Mouse (Mus musculus): ENCODE data around the gene Gm4969. TPM values are rescaled to one million over a fixed set of nuclear protein-coding genes. Genes with fewer than 3 reads are reported as not detected.

The Gm4969 gene
- total and polyA plus RNA-seq, 3 experiments, result not detected

GRCm38 (mm10) chr7:19052345-19053135 is 65.6 kb downstream of the Gm4969 start:
- Histone ChIP-seq H3K4me1 (ENCODE audit: control insufficient read depth, insufficient read depth, low read length) (no peaks in the 10 kb centered on the region), H3K27me3 (ENCODE audit: control insufficient read depth, insufficient read depth, low read length) (no peaks in the 10 kb centered on the region), H3K79me2 (replicated peaks; ENCODE audit: control insufficient read depth, insufficient read depth, low read length) (no peaks in the 10 kb centered on the region), H3K9ac (ENCODE audit: low read depth, low read length) (no peak overlapping the region), H3K27ac (no peak overlapping the region), H3K4me3 (no peak overlapping the region), H3K36me3 (ENCODE audit: control insufficient read depth, insufficient read depth, low read length) (no peaks in the 10 kb centered on the region)
- intact Hi-C loops (cut with DNase I), result no loop called here
- 83% methylated on average over 15 of the region's 15 CpGs for WGBS
- DNase-seq, result no peak
- no peak for TF ChIP-seq CTCF (IDR thresholded peaks at IDR 0.05)
- no peak for TF ChIP-seq EP300 (IDR thresholded peaks at IDR 0.05; ENCODE audit: insufficient read depth, low read depth, low read length)
- TF ChIP-seq POLR2A (IDR thresholded peaks at IDR 0.05; ENCODE audit: insufficient read depth, low read depth, low read length), result no peak

GRCm38 (mm10) chr7:19051161-19051560 is 67.0 kb downstream of the Gm4969 start:
- Histone ChIP-seq H3K27ac (no peak overlapping the region), H3K36me3 (ENCODE audit: control insufficient read depth, insufficient read depth, low read length) (no peaks in the 10 kb centered on the region)
- no peak for TF ChIP-seq POLR2A (IDR thresholded peaks at IDR 0.05; ENCODE audit: insufficient read depth, low read depth, low read length)
- TF ChIP-seq EP300 (IDR thresholded peaks at IDR 0.05; ENCODE audit: insufficient read depth, low read depth, low read length), result no peak
- no peak for TF ChIP-seq CTCF (IDR thresholded peaks at IDR 0.05)

GRCm38 (mm10) chr7:19050172-19050571 is 68.0 kb downstream of the Gm4969 start:
- H3K36me3 ChIP-seq (ENCODE audit: control insufficient read depth, insufficient read depth, low read length), result no peaks in the 10 kb centered on the region
- no peak overlapping the region for H3K9ac ChIP-seq (ENCODE audit: low read depth, low read length)
- intact Hi-C loops (cut with DNase I), result no loop called here
- DNase-seq, result no peak
- WGBS, result 52% methylated on average over 8 of the region's 8 CpGs
- no peak overlapping the region for H3K27ac ChIP-seq
- no peak overlapping the region for H3K4me3 ChIP-seq
- TF ChIP-seq CTCF (IDR thresholded peaks at IDR 0.05) (no peak), EP300 (IDR thresholded peaks at IDR 0.05; ENCODE audit: insufficient read depth, low read depth, low read length) (no peak), POLR2A (IDR thresholded peaks at IDR 0.05; ENCODE audit: insufficient read depth, low read depth, low read length) (no peak)
- H3K27me3 ChIP-seq (ENCODE audit: control insufficient read depth, insufficient read depth, low read length), result no peaks in the 10 kb centered on the region
- no peaks in the 10 kb centered on the region for H3K4me1 ChIP-seq (ENCODE audit: control insufficient read depth, insufficient read depth, low read length)
- H3K79me2 ChIP-seq (replicated peaks; ENCODE audit: control insufficient read depth, insufficient read depth, low read length), result no peaks in the 10 kb centered on the region

More at GRCm38 (mm10) chr7:19051161-19051560, 67.0 kb downstream of the Gm4969 start:
- no peak overlapping the region for H3K4me3 ChIP-seq
- H3K79me2 ChIP-seq (replicated peaks; ENCODE audit: control insufficient read depth, insufficient read depth, low read length), result no peaks in the 10 kb centered on the region
- H3K9ac ChIP-seq (ENCODE audit: low read depth, low read length), result no peak overlapping the region
- WGBS, result 35% methylated on average over 4 of the region's 4 CpGs
- H3K4me1 ChIP-seq (ENCODE audit: control insufficient read depth, insufficient read depth, low read length), result no peaks in the 10 kb centered on the region
- DNase-seq, result no peak
- no peaks in the 10 kb centered on the region for H3K27me3 ChIP-seq (ENCODE audit: control insufficient read depth, insufficient read depth, low read length)
- intact Hi-C loops (cut with DNase I), result no loop called here

DNA sequence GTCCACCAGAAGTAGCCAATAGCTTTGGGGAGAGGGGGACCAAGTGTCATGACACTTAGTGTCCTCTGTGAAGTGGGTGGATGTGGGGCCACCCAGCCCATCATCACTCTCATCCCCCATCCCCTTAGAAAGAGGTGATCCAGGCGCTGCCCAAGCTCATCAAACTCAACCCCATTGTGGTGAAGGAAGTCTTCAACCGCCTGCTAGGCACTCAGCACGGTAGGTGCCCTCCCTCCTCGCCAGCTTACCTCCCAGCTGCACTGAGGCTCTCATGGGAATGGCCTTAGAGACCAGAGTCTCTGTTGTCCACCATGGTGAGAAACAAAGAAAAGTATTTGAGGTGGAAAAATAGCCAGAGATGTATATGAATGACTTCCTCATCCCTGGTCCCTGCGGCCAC is 68.9 kb downstream of the Gm4969 start:
- WGBS, result 89% methylated on average over 5 of the region's 5 CpGs
- DNase-seq, result no peak
- intact Hi-C loops (cut with DNase I), result no loop called here
- Histone ChIP-seq H3K79me2 (replicated peaks; ENCODE audit: control insufficient read depth, insufficient read depth, low read length) (no peaks in the 10 kb centered on the region), H3K9ac (ENCODE audit: low read depth, low read length) (no peak overlapping the region), H3K4me3 (no peak overlapping the region), H3K4me1 (ENCODE audit: control insufficient read depth, insufficient read depth, low read length) (no peaks in the 10 kb centered on the region), H3K36me3 (ENCODE audit: control insufficient read depth, insufficient read depth, low read length) (no peaks in the 10 kb centered on the region), H3K27ac (no peak overlapping the region), H3K27me3 (ENCODE audit: control insufficient read depth, insufficient read depth, low read length) (no peaks in the 10 kb centered on the region)
- no peak for TF ChIP-seq CTCF (IDR thresholded peaks at IDR 0.05)
- TF ChIP-seq POLR2A (IDR thresholded peaks at IDR 0.05; ENCODE audit: insufficient read depth, low read depth, low read length), result no peak
- no peak for TF ChIP-seq EP300 (IDR thresholded peaks at IDR 0.05; ENCODE audit: insufficient read depth, low read depth, low read length)

Small RNA genes within 50 kb of the gene (microRNA-seq; reads per million reads assigned to microRNA genes)
- gene Mir3100, result 8.1 to 12.3 reads per million in 2 experiments

Other genes with a start within 250 kb of the Gm4969 start
- 1 to 10 TPM; 1.3 to 2.2 TPM for gene Pglyrp1, start 247.0 kb downstream of the Gm4969 start, total RNA-seq (2021)
- gene Pglyrp1, start 247.0 kb downstream of the Gm4969 start, polyA plus RNA-seq (2012; rRNA removed), result 2.3 and 12.7 TPM in 2 replicates
- gene Ccdc61, start 208.0 kb downstream of the Gm4969 start, total RNA-seq (2021), result 1 to 10 TPM; 6.6 to 9.6 TPM
- gene Ccdc61, start 208.0 kb downstream of the Gm4969 start, polyA plus RNA-seq (2012; rRNA removed), result 11.3 and 12.5 TPM in 2 replicates
- 1 to 10 TPM; 4.3 to 5.1 TPM for gene Nova2, start 192.5 kb downstream of the Gm4969 start, total RNA-seq (2021)
- 1.5 and 1.7 TPM in 2 replicates for gene Nova2, start 192.5 kb downstream of the Gm4969 start, polyA plus RNA-seq (2012; rRNA removed)
- gene Nanos2, start 131.0 kb downstream of the Gm4969 start, total RNA-seq (2021), result not detected
- gene Nanos2, start 131.0 kb downstream of the Gm4969 start, polyA plus RNA-seq (2012; rRNA removed), result 0.08 TPM in 1 of 2 replicates, not detected in the other
- gene Mypop, start 127.1 kb downstream of the Gm4969 start, total RNA-seq (2021), result 1 to 10 TPM; 3.5 to 3.9 TPM
- 3.4 and 4.0 TPM in 2 replicates for gene Mypop, start 127.1 kb downstream of the Gm4969 start, polyA plus RNA-seq (2012; rRNA removed)
- gene Irf2bp1, start 114.3 kb downstream of the Gm4969 start, total RNA-seq (2021), result 10 to 100 TPM; 22.5 to 24.5 TPM
- 12.7 and 15.1 TPM in 2 replicates for gene Irf2bp1, start 114.3 kb downstream of the Gm4969 start, polyA plus RNA-seq (2012; rRNA removed)
- gene Foxa3, start 94.8 kb downstream of the Gm4969 start, total RNA-seq (2021), result not detected
- 0.06 TPM in 1 of 2 replicates, not detected in the other for gene Foxa3, start 94.8 kb downstream of the Gm4969 start, polyA plus RNA-seq (2012; rRNA removed)
- 10 to 100 TPM; 93.2 to 99.4 TPM for gene Sympk, start 94.0 kb downstream of the Gm4969 start, total RNA-seq (2021)
- gene Sympk, start 94.0 kb downstream of the Gm4969 start, polyA plus RNA-seq (2012; rRNA removed), result 54.9 and 61.3 TPM in 2 replicates
- not detected for gene Rsph6a, start 63.7 kb downstream of the Gm4969 start, total RNA-seq (2021)
- 0.06 TPM in 1 of 2 replicates, not detected in the other for gene Rsph6a, start 63.7 kb downstream of the Gm4969 start, polyA plus RNA-seq (2012; rRNA removed)
- gene Dmwd, start 42.1 kb downstream of the Gm4969 start, total RNA-seq (2021), result 10 to 100 TPM; 47.8 to 54.9 TPM
- 70.9 and 79.4 TPM in 2 replicates for gene Dmwd, start 42.1 kb downstream of the Gm4969 start, polyA plus RNA-seq (2012; rRNA removed)
- 100 to 1,000 TPM; 482 to 516 TPM for gene Dmpk, start 34.5 kb downstream of the Gm4969 start, total RNA-seq (2021)
- 1,225 and 1,460 TPM in 2 replicates for gene Dmpk, start 34.5 kb downstream of the Gm4969 start, polyA plus RNA-seq (2012; rRNA removed)
- 1 to 10 TPM; 7.1 to 8.2 TPM for gene Six5, start 23.8 kb downstream of the Gm4969 start, total RNA-seq (2021)
- 26.0 and 29.8 TPM in 2 replicates for gene Six5, start 23.8 kb downstream of the Gm4969 start, polyA plus RNA-seq (2012; rRNA removed)
- gene Fbxo46, start 1.5 kb upstream of the Gm4969 start, total RNA-seq (2021), result 1 to 10 TPM; 4.5 to 5.2 TPM
- 3.3 and 5.4 TPM in 2 replicates for gene Fbxo46, start 1.5 kb upstream of the Gm4969 start, polyA plus RNA-seq (2012; rRNA removed)
- gene Qpctl, start 30.9 kb upstream of the Gm4969 start, total RNA-seq (2021), result 1 to 10 TPM; 3.8 to 4.6 TPM
- gene Qpctl, start 30.9 kb upstream of the Gm4969 start, polyA plus RNA-seq (2012; rRNA removed), result 5.3 and 6.3 TPM in 2 replicates
- 10 to 100 TPM; 58.7 to 68.7 TPM for gene Snrpd2, start 31.4 kb upstream of the Gm4969 start, total RNA-seq (2021)
- gene Snrpd2, start 31.4 kb upstream of the Gm4969 start, polyA plus RNA-seq (2012; rRNA removed), result 28.6 and 34.7 TPM in 2 replicates
- under 1 TPM in 1 of 2 experiments, not detected in 1; 0.16 TPM for gene Gipr, start 47.8 kb upstream of the Gm4969 start, total RNA-seq (2021)
- 2.5 and 3.0 TPM in 2 replicates for gene Gipr, start 47.8 kb upstream of the Gm4969 start, polyA plus RNA-seq (2012; rRNA removed)
- 10 to 100 TPM; 35.6 to 38.7 TPM for gene Eml2, start 58.1 kb upstream of the Gm4969 start, total RNA-seq (2021)
- gene Eml2, start 58.1 kb upstream of the Gm4969 start, polyA plus RNA-seq (2012; rRNA removed), result 37.3 and 38.8 TPM in 2 replicates
- 1 to 10 TPM; 6.8 to 7.2 TPM for gene Gpr4, start 94.2 kb upstream of the Gm4969 start, total RNA-seq (2021)
- 17.1 and 22.0 TPM in 2 replicates for gene Gpr4, start 94.2 kb upstream of the Gm4969 start, polyA plus RNA-seq (2012; rRNA removed)
- 10 to 100 TPM; 59.9 to 66.0 TPM for gene Opa3, start 110.0 kb upstream of the Gm4969 start, total RNA-seq (2021)
- gene Opa3, start 110.0 kb upstream of the Gm4969 start, polyA plus RNA-seq (2012; rRNA removed), result 64.6 and 91.3 TPM in 2 replicates
- gene Vasp, start 153.4 kb upstream of the Gm4969 start, total RNA-seq (2021), result 10 to 100 TPM; 25.1 to 30.8 TPM
- gene Vasp, start 153.4 kb upstream of the Gm4969 start, polyA plus RNA-seq (2012; rRNA removed), result 43.3 and 51.5 TPM in 2 replicates
- gene Ppm1n, start 161.7 kb upstream of the Gm4969 start, total RNA-seq (2021), result under 1 TPM in 1 of 2 experiments, not detected in 1; 0.21 TPM
- gene Ppm1n, start 161.7 kb upstream of the Gm4969 start, polyA plus RNA-seq (2012; rRNA removed), result 0.09 and 0.33 TPM in 2 replicates
- 100 to 1,000 TPM; 114 to 136 TPM for gene Rtn2, start 164.3 kb upstream of the Gm4969 start, total RNA-seq (2021)
- 273 and 340 TPM in 2 replicates for gene Rtn2, start 164.3 kb upstream of the Gm4969 start, polyA plus RNA-seq (2012; rRNA removed)
- gene Fosb, start 191.7 kb upstream of the Gm4969 start, total RNA-seq (2021), result 1 to 10 TPM in 1 of 2 experiments, under 1 TPM in 1; 0.89 to 1.1 TPM
- gene Fosb, start 191.7 kb upstream of the Gm4969 start, polyA plus RNA-seq (2012; rRNA removed), result 0.94 and 1.1 TPM in 2 replicates
- 10 to 100 TPM; 46.8 to 48.6 TPM for gene Ercc1, start 226.4 kb upstream of the Gm4969 start, total RNA-seq (2021)
- gene Ercc1, start 226.4 kb upstream of the Gm4969 start, polyA plus RNA-seq (2012; rRNA removed), result 47.1 and 49.1 TPM in 2 replicates
- gene Cd3eap, start 241.1 kb upstream of the Gm4969 start, total RNA-seq (2021), result 1 to 10 TPM; 9.3 to 9.7 TPM
- gene Cd3eap, start 241.1 kb upstream of the Gm4969 start, polyA plus RNA-seq (2012; rRNA removed), result 4.4 and 4.7 TPM in 2 replicates
- gene Ppp1r13l, start 241.4 kb upstream of the Gm4969 start, total RNA-seq (2021), result 10 to 100 TPM; 43.9 to 45.1 TPM
- 23.5 and 30.1 TPM in 2 replicates for gene Ppp1r13l, start 241.4 kb upstream of the Gm4969 start, polyA plus RNA-seq (2012; rRNA removed)